Mouse (Mus musculus) CH12.LX (cell line): ENCODE measurements around the gene Vtn.

ENCODE experiments used
- CTCF ChIP-seq, 2 experiments: IDR thresholded peaks in 1 of 2; conservative IDR thresholded peaks in 1 of 2; 2 replicates each; pipeline ENCODE4 v1.5.1; 2011 to 2012; ENCODE audit warnings: low read depth in 2 of 2, low read length in 2 of 2, improper control_type of control experiment in 1 of 2, inconsistent platforms in 1 of 2, mild to moderate bottlenecking in 1 of 2, moderate library complexity in 1 of 2
- POLR2A ChIP-seq: IDR thresholded peaks from 2 replicates; pipeline ENCODE4 v1.6.1; 2011; ENCODE audit warnings: low read depth, mild to moderate bottlenecking, improper control_type of control experiment, low read length
- SIN3A ChIP-seq: IDR thresholded peaks from 2 replicates; pipeline ENCODE4 v1.6.1; 2012; ENCODE audit warnings: low read length, improper control_type of control experiment, inconsistent platforms
- SMC3 ChIP-seq: IDR thresholded peaks from 2 replicates; pipeline ENCODE4 v1.6.1; 2011; ENCODE audit warnings: low read depth, low read length, improper control_type of control experiment
- UBTF ChIP-seq: IDR thresholded peaks from 2 replicates; pipeline ENCODE4 v1.6.1; 2012; ENCODE audit warnings: low read depth, mild to moderate bottlenecking, inconsistent platforms, low read length, improper control_type of control experiment, moderate library complexity
- USF2 ChIP-seq: conservative IDR thresholded peaks from 2 replicates; pipeline ENCODE4 v1.6.1; 2011; ENCODE audit warnings: low read depth, low read length, improper control_type of control experiment

DNA sequence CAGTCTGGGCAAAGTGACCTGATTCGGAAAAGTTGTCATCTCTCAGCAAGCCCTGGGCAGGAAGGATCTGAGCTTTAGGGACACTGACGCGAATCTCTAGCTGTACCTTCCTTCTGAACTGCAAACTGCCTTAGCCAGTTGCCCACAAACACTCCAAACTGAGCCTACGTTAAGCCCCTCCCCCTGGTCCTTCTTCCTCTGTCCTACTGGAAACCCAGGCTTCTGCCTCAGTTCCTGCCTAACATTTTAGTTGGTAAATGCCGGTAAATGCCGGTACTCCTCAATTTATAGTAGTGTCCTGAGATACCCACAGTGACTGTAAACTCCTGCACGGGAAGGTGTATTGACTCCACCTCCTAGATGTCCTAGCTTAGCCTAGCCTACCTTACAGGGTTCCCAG lies 15.3 kb upstream of the Vtn start:
- no peak for TF ChIP-seq CTCF (conservative IDR thresholded peaks at IDR 0.05 in 1 of 2, IDR thresholded peaks at IDR 0.05 in 1 of 2; ENCODE audit: low read depth in 2 of 2, low read length in 2 of 2)
- no peak for TF ChIP-seq POLR2A
- TF ChIP-seq SIN3A: no peak
- no peak for TF ChIP-seq UBTF
- no peak for TF ChIP-seq SMC3
- TF ChIP-seq USF2: no peak
